Mouse (Mus musculus): Measurements from ENCODE around the gene Inpp1. TPM values are rescaled to one million over a fixed set of nuclear protein-coding genes. Genes with fewer than 3 reads are reported as not detected.

Inpp1 gene
- polyA plus RNA-seq, 1 experiment from 2014 or later: 16.6 TPM

DNA sequence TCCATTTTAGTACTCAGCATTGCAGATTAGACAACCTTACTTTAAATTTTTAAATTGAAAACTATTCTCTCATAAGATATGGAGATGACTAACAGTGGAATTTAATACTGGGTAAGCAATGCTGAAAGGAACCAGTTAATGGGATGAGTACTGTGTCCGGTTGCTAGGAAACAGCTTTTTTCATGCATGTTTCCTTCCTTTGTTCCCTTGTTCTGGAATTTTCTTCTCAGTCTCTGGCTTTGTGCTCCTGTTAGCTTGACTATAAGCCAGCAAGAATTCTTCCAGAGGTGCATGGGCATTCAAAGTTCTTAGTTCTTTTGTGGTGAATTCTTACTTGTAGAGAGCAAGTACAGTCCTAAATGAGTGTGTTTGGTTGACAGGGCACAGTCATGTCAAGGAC lies 59.3 kb downstream of the Inpp1 start:
- Histone ChIP-seq H3K9ac (ENCODE audit: low read length) (no peak overlapping the region), H3K9me3 (replicated peaks; ENCODE audit: control insufficient read depth, low read length) (no peaks in the 10 kb centered on the region), H3K4me1 (ENCODE audit: control insufficient read depth, insufficient read depth, low read length) (no peaks in the 10 kb centered on the region), H3K27ac (ENCODE audit: low read depth, low read length) (no peak overlapping the region), H3K36me3 (ENCODE audit: control insufficient read depth, insufficient read depth, low read length) (no peaks in the 10 kb centered on the region), H3K27me3 (replicated peaks; ENCODE audit: control insufficient read depth, insufficient read depth, low read length) (no peaks in the 10 kb centered on the region), H3K4me2 (ENCODE audit: low read length) (no peak overlapping the region), H3K4me3 (ENCODE audit: low read depth, low read length) (no peak overlapping the region)
- 84% methylated on average over 1 of the region's 1 CpGs for WGBS
- ATAC-seq (no peak), DNase-seq (ENCODE audit: low spot score) (peak; percentile 14)

DNA sequence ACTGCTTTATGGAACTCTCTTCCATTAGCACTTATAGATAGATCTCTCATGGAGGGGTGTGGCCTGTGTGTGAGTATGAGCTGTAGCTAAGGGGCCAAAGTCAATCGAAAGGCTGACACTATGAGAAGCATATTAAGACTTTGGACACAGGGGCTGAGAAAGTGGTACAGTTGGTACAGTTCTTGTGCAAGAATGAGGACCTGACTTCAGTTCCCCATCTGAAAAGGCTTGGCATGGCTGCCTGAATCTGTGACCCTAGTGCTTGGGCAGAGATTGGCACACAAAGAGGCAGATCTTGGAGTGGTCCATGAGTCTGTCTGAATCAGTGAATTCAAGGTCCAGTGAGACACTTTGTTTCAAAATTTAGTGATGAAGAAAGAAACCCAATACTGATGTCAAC lies 63.2 kb downstream of the Inpp1 start:
- Histone ChIP-seq H3K9ac (ENCODE audit: low read length) (no peak overlapping the region), H3K36me3 (ENCODE audit: control insufficient read depth, insufficient read depth, low read length) (no peaks in the 10 kb centered on the region), H3K27ac (ENCODE audit: low read depth, low read length) (no peak overlapping the region), H3K27me3 (replicated peaks; ENCODE audit: control insufficient read depth, insufficient read depth, low read length) (no peaks in the 10 kb centered on the region), H3K9me3 (replicated peaks; ENCODE audit: control insufficient read depth, low read length) (no peaks in the 10 kb centered on the region), H3K4me3 (ENCODE audit: low read depth, low read length) (no peak overlapping the region), H3K4me2 (ENCODE audit: low read length) (no peak overlapping the region), H3K4me1 (ENCODE audit: control insufficient read depth, insufficient read depth, low read length) (no peaks in the 10 kb centered on the region)
- WGBS: 93% methylated on average over 1 of the region's 1 CpGs
- DNase-seq (ENCODE audit: low spot score) (no peak), ATAC-seq (no peak)

DNA sequence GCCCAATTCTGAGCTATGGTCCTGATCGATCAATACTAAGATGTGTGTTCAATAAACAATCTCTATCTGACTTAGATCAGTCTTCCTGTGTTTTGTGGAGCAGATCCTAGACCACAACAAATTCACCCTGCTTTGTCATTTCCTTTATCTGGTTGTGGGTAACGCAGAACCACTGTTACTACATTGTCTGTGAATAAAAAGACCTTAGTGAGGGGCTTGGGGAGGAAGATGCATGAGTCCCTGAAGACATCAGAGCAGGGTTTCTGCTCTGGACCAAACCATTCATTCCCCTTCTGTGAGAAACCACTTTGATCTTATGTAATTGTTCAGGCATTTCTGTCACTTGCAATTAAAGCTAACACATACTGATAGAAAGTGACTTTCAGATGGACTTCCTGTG lies 63.7 kb downstream of the Inpp1 start:
- Histone ChIP-seq H3K9ac (ENCODE audit: low read length) (no peak overlapping the region), H3K4me2 (ENCODE audit: low read length) (no peak overlapping the region), H3K4me3 (ENCODE audit: low read depth, low read length) (no peak overlapping the region), H3K9me3 (replicated peaks; ENCODE audit: control insufficient read depth, low read length) (no peaks in the 10 kb centered on the region), H3K4me1 (ENCODE audit: control insufficient read depth, insufficient read depth, low read length) (no peaks in the 10 kb centered on the region), H3K27me3 (replicated peaks; ENCODE audit: control insufficient read depth, insufficient read depth, low read length) (no peaks in the 10 kb centered on the region), H3K36me3 (ENCODE audit: control insufficient read depth, insufficient read depth, low read length) (no peaks in the 10 kb centered on the region), H3K27ac (ENCODE audit: low read depth, low read length) (no peak overlapping the region)
- ATAC-seq: no peak
- 87% methylated on average over 2 of the region's 2 CpGs for WGBS
- DNase-seq (ENCODE audit: low spot score): no peak

DNA sequence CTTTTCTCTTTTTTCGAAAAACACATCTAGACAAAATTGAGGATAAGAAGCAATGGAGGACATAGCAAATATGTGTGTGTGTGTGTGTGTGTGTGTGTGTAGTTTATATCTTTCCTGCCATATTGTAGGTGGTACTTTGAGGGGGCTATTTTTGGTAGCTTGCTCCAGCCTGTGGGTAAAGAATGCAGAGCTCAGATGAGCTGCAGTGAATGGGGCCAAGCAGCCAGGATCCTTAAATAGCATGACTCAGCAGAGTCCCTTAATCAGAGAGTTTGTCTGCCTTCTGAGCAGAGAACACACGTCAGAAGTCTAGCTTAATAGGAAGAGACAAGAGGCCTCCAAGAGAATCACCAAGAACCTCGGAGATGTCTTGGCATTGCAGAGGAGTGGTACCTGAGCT lies 64.8 kb downstream of the Inpp1 start:
- Histone ChIP-seq H3K4me3 (ENCODE audit: low read depth, low read length) (no peak overlapping the region), H3K9me3 (replicated peaks; ENCODE audit: control insufficient read depth, low read length) (no peaks in the 10 kb centered on the region), H3K27me3 (replicated peaks; ENCODE audit: control insufficient read depth, insufficient read depth, low read length) (no peaks in the 10 kb centered on the region), H3K4me1 (ENCODE audit: control insufficient read depth, insufficient read depth, low read length) (no peaks in the 10 kb centered on the region), H3K4me2 (ENCODE audit: low read length) (no peak overlapping the region), H3K36me3 (ENCODE audit: control insufficient read depth, insufficient read depth, low read length) (no peaks in the 10 kb centered on the region), H3K9ac (ENCODE audit: low read length) (no peak overlapping the region), H3K27ac (ENCODE audit: low read depth, low read length) (no peak overlapping the region)
- 73% methylated on average over 3 of the region's 3 CpGs for WGBS
- DNase-seq (ENCODE audit: low spot score) (no peak), ATAC-seq (no peak)

DNA sequence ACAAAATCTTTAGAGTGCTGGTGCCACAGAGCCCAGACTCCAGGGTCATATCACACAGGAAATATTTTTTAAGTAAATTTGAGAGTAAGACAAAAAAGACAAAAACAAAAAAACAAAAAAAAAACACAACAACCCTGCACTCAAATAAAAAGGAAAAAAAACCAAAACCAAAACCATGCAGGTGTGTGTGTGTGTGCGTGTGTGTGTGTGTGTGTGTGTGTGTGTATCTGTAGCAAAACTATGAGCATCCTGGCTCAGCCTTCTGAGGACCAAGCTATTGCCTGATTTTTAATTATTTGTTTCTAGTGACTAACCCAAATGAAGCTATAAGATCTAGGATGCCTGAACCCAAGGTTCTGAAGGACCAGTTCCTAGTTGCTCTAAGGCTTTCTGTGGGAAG lies 65.9 kb downstream of the Inpp1 start:
- Histone ChIP-seq H3K9ac (ENCODE audit: low read length) (no peak overlapping the region), H3K4me2 (ENCODE audit: low read length) (no peak overlapping the region), H3K4me1 (ENCODE audit: control insufficient read depth, insufficient read depth, low read length) (no peaks in the 10 kb centered on the region), H3K36me3 (ENCODE audit: control insufficient read depth, insufficient read depth, low read length) (no peaks in the 10 kb centered on the region), H3K9me3 (replicated peaks; ENCODE audit: control insufficient read depth, low read length) (no peaks in the 10 kb centered on the region), H3K27me3 (replicated peaks; ENCODE audit: control insufficient read depth, insufficient read depth, low read length) (no peaks in the 10 kb centered on the region), H3K4me3 (ENCODE audit: low read depth, low read length) (no peak overlapping the region), H3K27ac (ENCODE audit: low read depth, low read length) (no peak overlapping the region)
- ATAC-seq: no peak
- 74% methylated on average over 1 of the region's 1 CpGs for WGBS
- DNase-seq (ENCODE audit: low spot score): no peak

DNA sequence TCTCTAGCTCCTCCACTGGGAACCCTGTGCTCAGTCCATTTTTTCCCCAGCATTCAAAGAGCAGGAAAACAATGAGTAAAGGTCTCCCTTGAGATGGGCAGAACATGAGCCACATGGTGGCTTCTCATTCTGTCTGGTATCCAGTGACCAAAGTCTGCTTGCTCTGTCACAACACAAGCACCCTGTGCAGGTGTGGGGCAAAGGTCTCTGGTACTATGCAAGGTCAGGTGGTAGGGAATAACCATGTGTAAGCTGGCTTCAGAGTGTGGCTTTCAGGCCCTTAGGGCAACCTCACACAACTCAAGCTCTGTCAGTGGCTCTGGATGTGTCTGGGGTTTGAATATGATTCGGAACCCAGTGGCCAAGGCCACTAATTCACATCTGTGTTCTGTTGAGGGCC lies 67.5 kb downstream of the Inpp1 start:
- 70% methylated on average over 1 of the region's 1 CpGs for WGBS
- H3K4me2 ChIP-seq (ENCODE audit: low read length): no peak overlapping the region
- no peak for DNase-seq (ENCODE audit: low spot score)
- no peak overlapping the region for H3K4me3 ChIP-seq (ENCODE audit: low read depth, low read length)
- H3K36me3 ChIP-seq (ENCODE audit: control insufficient read depth, insufficient read depth, low read length): no peaks in the 10 kb centered on the region
- H3K27ac ChIP-seq (ENCODE audit: low read depth, low read length): no peak overlapping the region
- no peaks in the 10 kb centered on the region for H3K4me1 ChIP-seq (ENCODE audit: control insufficient read depth, insufficient read depth, low read length)
- H3K27me3 ChIP-seq (replicated peaks; ENCODE audit: control insufficient read depth, insufficient read depth, low read length): no peaks in the 10 kb centered on the region
- H3K9ac ChIP-seq (ENCODE audit: low read length): no peak overlapping the region
- no peak for ATAC-seq
- no peaks in the 10 kb centered on the region for H3K9me3 ChIP-seq (replicated peaks; ENCODE audit: control insufficient read depth, low read length)

DNA sequence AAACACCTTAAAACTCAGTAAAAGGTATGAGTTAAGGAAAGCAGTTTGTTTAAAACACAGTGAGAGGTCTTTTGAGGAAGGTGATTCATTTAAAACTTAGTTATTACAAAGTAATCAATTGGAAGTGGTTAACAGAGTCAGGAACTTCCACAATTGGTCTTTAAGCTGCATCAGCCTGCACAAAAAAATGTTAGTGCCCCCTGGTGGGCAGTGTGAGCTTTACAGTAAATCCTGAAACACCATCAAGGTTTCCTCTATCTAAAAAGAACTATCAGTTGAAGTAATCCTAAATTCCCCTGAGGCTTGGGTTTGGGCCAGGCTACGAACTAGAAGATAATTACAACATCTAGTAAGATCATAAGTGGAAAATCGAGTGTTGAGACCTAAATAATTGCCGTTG lies 69.2 kb downstream of the Inpp1 start:
- Histone ChIP-seq H3K9me3 (replicated peaks; ENCODE audit: control insufficient read depth, low read length) (no peaks in the 10 kb centered on the region), H3K36me3 (ENCODE audit: control insufficient read depth, insufficient read depth, low read length) (no peaks in the 10 kb centered on the region), H3K4me2 (ENCODE audit: low read length) (no peak overlapping the region), H3K9ac (ENCODE audit: low read length) (no peak overlapping the region), H3K4me1 (ENCODE audit: control insufficient read depth, insufficient read depth, low read length) (no peaks in the 10 kb centered on the region), H3K27me3 (replicated peaks; ENCODE audit: control insufficient read depth, insufficient read depth, low read length) (no peaks in the 10 kb centered on the region), H3K4me3 (ENCODE audit: low read depth, low read length) (no peak overlapping the region), H3K27ac (ENCODE audit: low read depth, low read length) (no peak overlapping the region)
- DNase-seq (ENCODE audit: low spot score) (peak; percentile 74), ATAC-seq (peak; percentile 63; the same call in 1 of the 2 replicates)
- 21% methylated on average over 3 of the region's 3 CpGs for WGBS

DNA sequence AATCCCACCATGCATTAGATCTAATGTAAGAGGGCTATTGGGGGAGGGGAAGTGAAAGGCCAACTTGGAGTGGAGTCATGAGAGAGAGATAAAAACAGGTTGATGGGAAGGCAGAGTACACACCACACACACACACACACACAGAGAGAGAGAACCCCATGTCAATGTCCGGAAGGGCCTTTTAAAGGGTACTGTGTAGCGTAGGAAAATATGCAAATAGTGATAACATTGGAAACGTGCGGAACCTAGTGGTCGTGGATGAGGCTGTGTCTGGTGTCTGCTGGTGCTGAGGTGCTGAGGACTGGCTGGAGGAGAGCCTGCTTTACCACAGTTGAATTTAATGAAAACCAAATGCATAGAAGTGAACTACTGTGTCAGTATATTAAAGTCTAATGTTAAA lies 74.9 kb downstream of the Inpp1 start:
- H3K4me1 ChIP-seq (ENCODE audit: control insufficient read depth, insufficient read depth, low read length): no peaks in the 10 kb centered on the region
- H3K4me2 ChIP-seq (ENCODE audit: low read length): no peak overlapping the region
- DNase-seq (ENCODE audit: low spot score) (no peak), ATAC-seq (no peak)
- H3K9ac ChIP-seq (ENCODE audit: low read length): no peak overlapping the region
- H3K36me3 ChIP-seq (ENCODE audit: control insufficient read depth, insufficient read depth, low read length): no peaks in the 10 kb centered on the region
- H3K27me3 ChIP-seq (replicated peaks; ENCODE audit: control insufficient read depth, insufficient read depth, low read length): no peaks in the 10 kb centered on the region
- no peaks in the 10 kb centered on the region for H3K9me3 ChIP-seq (replicated peaks; ENCODE audit: control insufficient read depth, low read length)
- H3K27ac ChIP-seq (ENCODE audit: low read depth, low read length): no peak overlapping the region
- WGBS: 86% methylated on average over 5 of the region's 5 CpGs
- H3K4me3 ChIP-seq (ENCODE audit: low read depth, low read length): no peak overlapping the region
